Mouse (Mus musculus): ENCODE measurements at regions not wholly inside any gene's neighbourhood (a gene's known extent, or its start where the extent isn't known, plus 50 kb on each side); places are given as distances from the start of the nearest gene placed in this dataset.

DNA sequence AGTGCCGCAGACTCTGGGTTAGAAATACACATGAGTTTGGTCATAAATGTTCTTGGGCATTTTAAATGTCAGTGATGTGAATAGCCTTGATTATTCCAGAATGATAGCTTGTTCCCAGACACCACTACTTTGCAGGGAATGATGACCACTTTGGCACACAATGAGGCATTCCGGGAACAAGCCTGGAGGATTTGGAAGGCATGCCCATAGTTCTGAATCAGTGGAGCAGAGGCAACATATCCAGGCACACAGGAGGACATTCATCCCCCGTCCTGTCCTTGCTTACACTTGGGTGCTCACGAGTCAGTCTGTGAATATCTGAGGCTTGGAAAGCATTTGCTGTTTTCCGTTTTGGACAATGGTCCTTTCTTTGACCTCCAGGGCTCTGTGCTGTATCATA is 158.1 kb upstream of the Gm5148 start:
- peak; percentile 55 for ATAC-seq (ENCODE audit: low TSS enrichment)

GRCm38 (mm10) chr3:37881016-37881415 is 156.7 kb upstream of the Gm5148 start:
- ATAC-seq (ENCODE audit: low TSS enrichment): peak; percentile 67

GRCm38 (mm10) chr3:37879056-37879455 is 154.8 kb upstream of the Gm5148 start:
- no peak for ATAC-seq (ENCODE audit: low TSS enrichment)

- ATAC-seq (ENCODE audit: low TSS enrichment): no peak
Observed at GRCm38 (mm10) chr3:37876016-37876765, 151.9 kb upstream of the Gm5148 start.

DNA sequence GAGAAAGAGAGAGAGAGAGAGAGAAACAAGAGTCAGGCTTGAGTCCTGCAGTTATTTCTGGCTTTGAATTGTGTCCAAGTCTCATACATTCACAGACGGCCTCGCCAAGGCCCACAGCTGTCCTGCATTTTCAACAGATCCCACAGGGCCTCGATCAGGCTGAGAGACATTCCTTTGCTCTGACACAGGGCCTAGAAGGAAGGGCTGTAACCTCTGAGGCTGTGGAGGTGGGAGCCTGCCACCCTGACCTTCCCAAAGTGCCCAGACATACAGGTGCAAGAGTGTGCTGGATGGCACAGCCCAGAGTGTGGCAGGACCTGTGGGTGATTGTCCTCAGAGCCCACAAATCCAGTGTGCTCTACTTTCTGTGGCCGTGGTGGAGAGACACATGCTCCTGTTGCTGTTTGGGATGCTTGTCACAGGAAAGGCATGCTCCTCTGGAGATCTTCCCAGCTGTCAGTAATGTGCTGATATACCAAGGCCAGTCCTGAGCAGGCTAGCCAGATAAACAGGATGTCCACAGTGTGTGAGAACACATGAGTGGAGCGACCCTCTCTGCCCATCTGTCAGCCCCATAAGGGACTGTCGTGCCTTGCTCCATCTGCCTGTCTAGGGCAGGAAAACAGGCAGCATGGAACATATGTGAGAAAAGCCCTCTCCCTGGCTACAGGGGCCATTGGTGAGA is 151.2 kb upstream of the Gm5148 start:
- ATAC-seq (ENCODE audit: low TSS enrichment): peak; percentile 50; the same call in 1 of the 2 replicates

GRCm38 (mm10) chr3:37874864-37875263 is 150.6 kb upstream of the Gm5148 start:
- ATAC-seq (ENCODE audit: low TSS enrichment): no peak

DNA sequence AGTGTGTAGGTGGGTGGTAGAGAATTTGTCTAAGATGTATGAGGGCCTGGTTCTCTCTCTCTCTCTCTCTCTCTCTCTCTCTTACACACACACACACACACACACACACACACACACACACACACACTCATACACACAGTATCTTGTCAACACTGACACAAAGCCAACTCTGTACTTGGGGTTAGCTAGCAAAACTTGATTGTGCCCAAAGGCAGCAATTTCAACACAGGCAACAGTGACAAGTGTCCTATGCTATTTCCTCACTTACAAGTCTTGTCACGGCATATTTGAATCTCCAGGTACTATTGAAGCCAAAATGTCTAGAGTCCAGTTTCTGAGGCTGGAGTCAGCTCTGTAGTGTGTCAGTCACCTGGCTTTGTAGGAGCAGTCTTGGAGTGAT is 150.1 kb upstream of the Gm5148 start:
- no peak for ATAC-seq (ENCODE audit: low TSS enrichment)

DNA sequence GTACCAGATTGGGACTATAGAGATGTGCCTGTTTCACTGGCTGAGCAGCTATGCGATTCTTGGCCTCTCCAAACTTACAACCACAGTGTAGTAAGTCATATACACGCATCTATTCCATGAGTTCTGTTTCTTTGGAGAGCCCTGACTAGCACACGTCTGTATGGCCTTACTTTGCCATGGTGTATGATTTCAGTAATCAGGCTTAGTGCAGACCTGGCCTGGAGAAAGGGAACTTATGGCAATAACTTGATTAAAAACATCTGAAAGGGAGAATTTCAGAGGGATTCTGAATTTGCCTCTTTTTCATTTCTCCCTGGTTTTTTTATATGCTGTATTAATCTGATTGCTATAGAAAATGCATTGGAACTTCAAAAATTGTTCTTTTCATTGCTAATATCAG is 148.0 kb upstream of the Gm5148 start:
- ATAC-seq (ENCODE audit: low TSS enrichment): no peak

DNA sequence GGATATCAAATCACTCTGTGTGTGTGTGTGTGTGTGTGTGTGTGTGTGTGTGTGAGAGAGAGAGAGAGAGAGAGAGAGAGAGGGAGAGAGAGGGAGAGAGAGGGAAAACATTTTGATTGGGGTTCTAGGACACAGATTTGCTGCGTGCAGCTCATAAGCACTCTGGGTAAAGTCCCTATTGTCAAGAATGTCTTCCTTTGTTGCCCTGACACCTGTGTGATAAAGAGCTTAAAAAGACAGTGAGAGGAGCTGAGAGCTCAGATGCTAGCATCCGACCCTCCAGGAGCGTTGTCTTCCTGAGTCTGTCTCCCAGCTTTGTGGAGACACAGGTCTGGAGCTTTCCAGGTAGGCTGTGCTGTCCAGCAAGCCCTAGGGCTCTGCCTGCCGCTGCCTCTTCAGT is 146.8 kb upstream of the Gm5148 start:
- ATAC-seq (ENCODE audit: low TSS enrichment): no peak

- no peak for ATAC-seq (ENCODE audit: low TSS enrichment)
Observed at GRCm38 (mm10) chr3:37868454-37868853, 144.2 kb upstream of the Gm5148 start.

DNA sequence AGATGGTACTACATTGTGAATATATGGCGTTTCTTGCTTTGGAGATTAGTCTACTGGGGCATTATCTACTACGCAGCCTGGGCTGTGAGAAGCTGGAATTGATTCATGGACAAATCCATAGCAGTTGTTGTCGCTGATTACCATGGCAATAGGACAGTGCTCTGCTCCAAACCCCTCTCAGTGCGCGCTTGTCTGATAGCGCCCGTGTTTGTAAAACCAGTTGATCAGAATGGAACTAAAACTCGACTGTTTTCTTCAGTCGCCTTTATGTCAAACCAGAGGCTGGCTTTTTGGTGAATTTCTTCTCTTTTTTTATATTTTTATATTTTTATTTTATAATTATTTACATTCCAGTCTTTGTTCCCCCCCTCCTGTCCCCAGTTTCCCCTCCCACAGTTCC is 138.5 kb upstream of the Gm5148 start:
- no peak for ATAC-seq (ENCODE audit: low TSS enrichment)

DNA sequence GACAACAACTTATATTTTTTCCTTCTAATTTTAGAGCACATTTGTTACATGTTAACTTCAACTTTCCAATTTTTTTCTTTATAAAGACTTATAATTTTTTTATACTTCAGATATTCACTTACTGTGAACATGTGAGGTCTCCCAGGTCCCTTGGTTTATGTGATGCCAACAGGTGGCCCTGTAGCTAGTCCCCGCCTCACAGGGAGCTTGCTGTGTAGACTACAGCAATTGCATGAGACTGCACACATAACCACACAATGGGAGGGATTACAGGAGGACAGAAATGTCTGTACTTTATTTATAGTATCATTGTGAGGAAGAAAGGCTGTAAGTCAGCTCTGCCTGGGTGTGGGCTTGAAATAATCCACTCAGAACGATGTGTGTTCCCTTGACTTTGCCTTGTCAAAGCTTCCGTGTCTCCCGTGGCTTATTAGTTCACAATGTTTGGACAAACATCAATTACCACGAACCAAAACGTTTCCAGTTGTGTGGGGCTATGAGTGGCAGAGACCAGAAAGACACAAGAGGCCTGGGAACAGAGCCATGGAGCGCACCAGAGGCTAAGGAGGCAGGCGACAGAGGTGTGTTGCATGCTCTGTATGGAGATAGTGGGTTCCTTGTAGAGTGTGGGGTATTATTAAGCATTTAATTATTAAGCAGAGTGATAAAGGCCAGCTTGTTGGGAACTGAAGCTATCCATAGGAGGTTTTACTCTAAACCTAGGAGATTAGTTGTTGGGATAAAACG is 136.6 kb upstream of the Gm5148 start:
- no peak for ATAC-seq (ENCODE audit: low TSS enrichment)

DNA sequence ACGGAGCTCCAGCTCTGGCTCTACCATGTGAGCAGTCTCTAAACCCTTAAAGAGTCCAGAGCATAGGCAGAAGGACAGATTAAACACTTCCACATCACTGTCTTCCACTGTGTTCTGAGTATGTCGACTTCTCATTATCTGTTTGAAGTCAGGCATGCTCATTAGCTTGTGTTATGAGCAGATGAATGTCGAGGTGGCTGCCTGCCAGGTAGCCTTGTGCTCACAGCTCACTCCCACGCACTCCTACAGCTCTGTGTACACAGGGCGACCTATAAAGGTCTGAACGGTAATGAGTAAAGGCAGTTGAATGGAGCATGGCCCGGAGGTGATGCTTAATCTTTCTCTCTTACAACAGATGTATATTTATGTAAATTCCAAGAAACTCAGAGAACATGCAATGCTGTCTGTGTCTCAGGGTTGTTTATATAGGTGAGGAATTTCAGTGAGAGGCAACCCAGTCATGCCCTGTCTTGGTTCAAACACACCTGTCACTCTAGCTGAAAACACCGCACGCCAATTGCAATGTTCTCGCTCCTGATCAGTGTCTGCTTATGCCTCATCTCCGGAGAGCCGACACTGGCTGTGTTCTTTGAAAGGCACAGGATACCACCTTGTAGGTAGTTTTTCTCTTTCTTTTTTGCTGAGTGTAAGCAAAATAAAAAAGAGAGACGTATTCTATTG is 135.9 kb upstream of the Gm5148 start:
- ATAC-seq (ENCODE audit: low TSS enrichment): peak; percentile 31; the same call in 1 of the 2 replicates

GRCm38 (mm10) chr3:37858624-37859302 is 134.5 kb upstream of the Gm5148 start:
- no peak for ATAC-seq (ENCODE audit: low TSS enrichment)

DNA sequence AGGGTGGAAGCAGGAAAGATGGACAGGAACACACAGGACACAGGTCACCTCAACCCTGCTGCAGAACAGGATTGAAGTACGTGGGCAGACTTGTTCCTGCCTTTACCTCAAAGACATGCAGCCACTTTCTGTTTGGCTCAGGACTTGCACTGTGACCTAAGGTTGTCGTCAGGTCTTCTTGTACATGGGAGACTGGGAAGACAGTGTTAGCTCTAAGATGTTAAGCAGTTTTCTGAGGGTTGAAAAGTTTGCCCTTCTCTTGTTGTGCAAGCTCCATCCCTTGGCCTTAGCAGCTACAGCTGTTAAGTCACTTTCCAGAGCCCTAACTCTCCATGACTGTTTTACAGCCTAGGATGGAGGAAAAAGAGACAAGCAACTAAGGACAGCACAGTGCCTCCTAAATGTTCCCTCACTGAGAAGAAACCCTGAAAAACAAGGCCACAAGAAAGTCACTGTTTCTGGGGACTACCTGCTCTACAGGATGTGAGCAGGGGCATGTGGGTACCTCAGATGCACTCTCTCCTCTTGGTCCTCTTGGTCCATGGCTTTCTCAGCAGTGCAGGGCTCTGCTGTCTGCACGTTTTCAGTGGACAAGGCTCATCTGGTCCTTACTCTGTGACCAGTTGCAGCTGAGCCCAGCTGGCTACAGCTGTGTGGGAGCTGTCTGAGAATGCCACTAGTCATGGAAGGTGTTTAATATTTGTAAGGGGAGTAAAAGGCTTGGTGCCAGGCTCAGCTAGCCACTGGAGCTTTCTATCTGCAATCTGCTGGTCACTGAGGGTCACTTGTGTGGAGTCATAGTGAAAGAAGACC is 122.1 kb upstream of the Gm5148 start:
- ATAC-seq (ENCODE audit: low TSS enrichment): no peak

DNA sequence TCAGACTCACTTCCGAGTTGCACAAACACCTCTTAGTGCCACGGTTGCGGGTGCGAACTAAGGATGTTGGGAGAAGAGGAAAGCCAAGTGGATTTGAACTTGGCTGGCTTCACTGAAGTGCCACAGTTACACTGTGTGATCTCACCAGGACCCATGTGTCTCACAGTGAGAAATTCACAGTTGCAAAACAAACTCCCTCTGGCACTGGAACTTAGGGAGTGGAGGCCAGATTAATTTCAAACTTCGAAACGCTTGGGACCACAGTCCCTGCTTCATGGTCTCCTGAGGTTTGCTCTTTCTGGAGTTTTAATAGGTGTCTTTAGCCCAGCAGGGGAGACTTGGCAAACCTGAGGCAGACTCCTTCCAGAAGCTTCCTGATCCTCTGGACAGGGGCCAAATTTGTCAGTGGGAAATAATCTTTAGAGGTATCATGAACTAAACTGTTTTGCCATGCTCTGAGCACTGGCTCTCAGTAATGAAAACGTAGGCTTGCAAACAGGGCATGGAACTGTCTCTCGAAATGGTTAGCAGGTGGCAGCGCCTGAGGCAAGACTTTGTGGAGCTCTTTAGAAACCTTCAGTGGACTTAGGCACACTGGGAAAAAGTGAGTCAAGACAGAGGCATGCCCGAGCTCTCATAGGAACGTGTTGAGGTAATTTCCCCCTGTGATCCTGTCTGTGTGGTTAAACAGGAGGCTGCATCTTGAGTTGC is 121.2 kb upstream of the Gm5148 start:
- ATAC-seq (ENCODE audit: low TSS enrichment): 0 out of 2 replicates have a peak, but pooled peaks have one; percentile 8

DNA sequence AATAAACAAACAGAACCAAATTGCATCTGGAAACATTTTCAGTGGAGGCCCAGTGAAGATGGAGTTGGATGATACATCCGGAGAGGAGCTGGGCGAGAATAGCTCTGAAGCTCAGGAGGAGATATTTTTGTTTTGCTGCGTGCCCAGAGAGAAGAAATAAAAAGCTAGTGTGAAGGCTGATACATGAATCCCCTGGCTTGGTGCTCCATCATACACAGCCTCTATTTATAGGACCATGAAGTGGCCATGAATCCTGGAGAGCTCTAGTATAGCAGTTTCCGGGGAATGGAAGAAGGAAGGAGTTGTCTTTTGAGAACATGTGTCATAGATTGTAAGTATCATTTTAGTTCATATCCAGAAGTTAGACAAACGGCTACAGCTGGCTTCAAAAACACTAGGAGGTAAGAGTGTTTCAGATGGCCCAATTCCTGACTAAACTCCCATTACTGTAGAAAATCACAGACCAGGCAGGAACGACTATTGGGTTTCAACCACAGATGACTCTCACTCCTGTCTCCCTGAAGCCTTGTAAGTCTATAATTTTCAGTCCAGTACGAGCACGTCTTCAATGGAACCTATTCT is 120.5 kb upstream of the Gm5148 start:
- ATAC-seq (ENCODE audit: low TSS enrichment): peak; percentile 84

GRCm38 (mm10) chr3:37842289-37842688 is 118.0 kb upstream of the Gm5148 start:
- ATAC-seq (ENCODE audit: low TSS enrichment): no peak

- no peak for ATAC-seq (ENCODE audit: low TSS enrichment)
Observed at GRCm38 (mm10) chr3:37838896-37839295, 114.6 kb upstream of the Gm5148 start.

DNA sequence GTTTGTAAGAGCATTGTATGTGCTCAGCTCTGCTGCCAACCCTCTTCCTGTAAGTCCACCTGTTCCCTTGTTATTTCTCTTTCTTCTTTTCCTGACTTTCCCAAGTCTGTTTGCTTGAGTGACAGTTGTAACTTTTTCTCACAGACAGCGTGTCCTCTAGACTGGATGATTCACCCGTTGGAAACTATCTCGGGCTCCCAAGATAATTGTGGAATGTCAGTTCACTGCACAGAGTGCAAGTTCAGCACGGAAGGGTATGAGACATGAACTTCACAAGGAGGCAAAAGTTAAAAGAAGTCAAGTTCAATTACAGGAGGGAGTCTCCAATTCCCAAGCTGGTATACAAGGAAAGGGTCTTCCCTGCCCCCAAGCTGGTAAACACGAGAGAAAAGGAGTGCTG is 112.5 kb upstream of the Gm5148 start:
- ATAC-seq (ENCODE audit: low TSS enrichment): no peak
